Mouse (Mus musculus) intestine, embryonic 15.5 days (tissue): Measurements from ENCODE around the gene Cnih2. TPM values are rescaled to one million over a fixed set of nuclear protein-coding genes. Genes with fewer than 3 reads are reported as not detected.
A peak's percentile ranks its signal among the peaks of the same experiment; 100 is the strongest.

Experiments
- ATAC-seq: fragments of 200-750 bp; cut with Nextera tagmentation; 2 replicates; pipeline ENCODE4 v1.8.0; 2017; ENCODE audit warnings: moderate TSS enrichment, moderate library complexity
- H3K27ac ChIP-seq: fragments of 300-500 bp; sonication (generic); 2 replicates; pipeline ENCODE4 v1.5.1; 2015; ENCODE audit warnings: mild to moderate bottlenecking, inconsistent platforms
- H3K27me3 ChIP-seq: fragments of 300-500 bp; sonication (generic); replicated peaks from 2 replicates; pipeline ENCODE4 v1.6.1; 2015; ENCODE audit warnings: inconsistent platforms
- H3K36me3 ChIP-seq: fragments of 300-500 bp; sonication (generic); 2 replicates; pipeline ENCODE4 v1.6.1; 2015; ENCODE audit warnings: inconsistent platforms
- H3K4me1 ChIP-seq: fragments of 300-500 bp; sonication (generic); replicated peaks from 2 replicates; pipeline ENCODE4 v1.6.1; 2015; ENCODE audit warnings: inconsistent platforms
- H3K4me2 ChIP-seq: fragments of 300-500 bp; sonication (generic); replicated peaks from 2 replicates; pipeline ENCODE4 v1.6.1; 2015; ENCODE audit warnings: mild to moderate bottlenecking, inconsistent platforms
- H3K4me3 ChIP-seq: fragments of 300-500 bp; sonication (generic); replicated peaks from 2 replicates; pipeline ENCODE4 v1.5.1; 2015; ENCODE audit warnings: inconsistent platforms
- H3K9ac ChIP-seq: fragments of 300-500 bp; sonication (generic); 2 replicates; pipeline ENCODE4 v1.6.1; 2015; ENCODE audit warnings: inconsistent platforms
- H3K9me3 ChIP-seq: fragments of 300-500 bp; sonication (generic); 2 replicates; pipeline ENCODE4 v1.6.1; 2016; ENCODE audit warnings: inconsistent platforms
- WGBS: fragments of 180-500 bp; shearing (Covaris S2); methylation state at CpG from one replicate; pipeline ENCODE4 v1.1.7; 2015; 5-methylcytosine and 5-hydroxymethylcytosine counted together
- polyA plus RNA-seq: library from polyadenylated mRNA; unstranded; fragments of >200 nt; fragmentation: Nextera tagmentation; extraction: Ambion mirVana; gene quantifications from 2 replicates; pipeline ENCODE4 v1.2.1, GENCODE M21; 2015

The Cnih2 gene
- polyA plus RNA-seq, 1 experiment from 2014 or later: 12.7 TPM

DNA sequence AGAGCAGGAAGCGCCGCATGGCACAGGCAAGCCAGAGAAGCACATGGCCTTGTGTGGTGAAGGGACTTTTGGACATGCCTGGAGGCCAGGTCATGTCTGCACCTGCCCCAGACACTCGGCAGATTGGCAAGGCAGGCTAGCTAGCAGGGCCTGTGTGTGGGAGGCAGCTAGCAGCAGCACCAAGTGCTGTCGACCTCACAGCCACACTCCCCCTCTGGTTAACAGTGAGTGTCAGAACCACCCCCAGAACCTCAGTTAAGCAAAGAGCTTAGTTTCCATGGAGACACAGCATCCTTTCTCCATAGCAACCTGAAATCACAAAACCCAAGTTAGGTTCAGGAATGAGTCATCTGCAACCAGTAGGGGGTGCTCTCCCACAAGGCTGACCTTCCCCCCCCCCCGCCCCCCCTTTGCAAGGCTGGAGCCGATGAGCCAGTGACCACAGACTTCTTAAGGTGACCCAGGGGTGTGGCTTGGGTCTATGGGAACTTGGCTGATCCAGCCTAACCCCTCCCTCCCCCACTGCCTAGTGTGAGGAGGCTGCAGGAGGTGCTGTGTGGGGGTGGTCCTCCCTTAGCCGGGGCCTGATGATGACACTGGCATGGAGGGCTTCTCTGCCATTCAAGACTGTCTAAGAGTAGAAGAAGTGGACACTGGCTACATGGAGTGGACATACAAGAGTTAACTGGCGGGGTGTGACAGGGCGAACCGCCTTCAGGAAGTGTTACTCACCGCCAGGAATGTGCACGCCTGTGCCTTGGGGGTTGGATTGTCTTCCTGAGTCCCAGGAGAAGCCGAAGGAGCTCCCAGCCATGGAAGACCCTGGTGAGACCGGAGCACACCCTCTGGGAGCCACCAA is 48.0 kb downstream of the Cnih2 start, which contains the start of gene Rin1:
Rin1 (plus strand) TSS at position 435 of the 859 bp plus-strand sequence.
- peak; percentile 79 for ATAC-seq
- H3K9ac ChIP-seq: peak within 1 kb of the TSS; percentile 26; the same call in 1 of the 2 replicates
- H3K27ac ChIP-seq: peak within 1 kb of the TSS; percentile 49

DNA sequence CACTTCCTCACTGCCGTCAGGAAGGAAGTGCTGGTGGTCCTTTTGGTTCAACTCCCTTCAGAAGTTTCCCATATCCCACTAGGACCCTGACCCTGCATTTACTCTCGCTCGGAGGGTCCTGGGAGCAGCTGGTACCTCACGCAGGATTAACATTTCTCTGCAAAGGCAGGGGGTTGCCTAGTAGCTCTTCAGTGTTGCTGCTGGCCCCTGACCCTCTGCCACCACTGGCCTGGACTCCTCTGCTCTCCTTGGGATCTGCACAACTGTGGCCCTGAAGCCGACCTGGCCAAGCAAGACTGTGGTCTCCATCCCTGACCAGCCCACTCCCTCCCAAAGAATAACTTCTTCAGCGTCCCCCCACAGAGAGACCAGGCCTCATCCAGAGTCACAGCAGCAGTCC is 49.0 kb downstream of the Cnih2 start:
- no peak overlapping the region for H3K27ac ChIP-seq
- H3K9ac ChIP-seq: no peak overlapping the region
- no peak for ATAC-seq
- no peak overlapping the region for H3K4me3 ChIP-seq
- no peaks in the 10 kb centered on the region for H3K9me3 ChIP-seq
- H3K36me3 ChIP-seq: peaks cover 20% of the 10 kb centered on the region; the same call in 1 of the 2 replicates
- H3K27me3 ChIP-seq: peaks cover 14% of the 10 kb centered on the region; the same call in 1 of the 2 replicates
- peaks cover 13% of the 10 kb centered on the region for H3K4me1 ChIP-seq
- 80% methylated on average over 6 of the region's 6 CpGs for WGBS
- no peak overlapping the region for H3K4me2 ChIP-seq

More for the DNA sequence above, 48.0 kb downstream of the Cnih2 start, which contains the start of gene Rin1:
- Histone ChIP-seq H3K4me2 (peak within 1 kb of the TSS; percentile 62), H3K27me3 (peaks cover 19% of the 10 kb centered on the region; the same call in 1 of the 2 replicates), H3K4me3 (peak within 1 kb of the TSS; percentile 37), H3K4me1 (peaks cover 13% of the 10 kb centered on the region), H3K9me3 (no peaks in the 10 kb centered on the region), H3K36me3 (peaks cover 20% of the 10 kb centered on the region; the same call in 1 of the 2 replicates)
- 18% methylated on average over 14 of the region's 14 CpGs for WGBS

DNA sequence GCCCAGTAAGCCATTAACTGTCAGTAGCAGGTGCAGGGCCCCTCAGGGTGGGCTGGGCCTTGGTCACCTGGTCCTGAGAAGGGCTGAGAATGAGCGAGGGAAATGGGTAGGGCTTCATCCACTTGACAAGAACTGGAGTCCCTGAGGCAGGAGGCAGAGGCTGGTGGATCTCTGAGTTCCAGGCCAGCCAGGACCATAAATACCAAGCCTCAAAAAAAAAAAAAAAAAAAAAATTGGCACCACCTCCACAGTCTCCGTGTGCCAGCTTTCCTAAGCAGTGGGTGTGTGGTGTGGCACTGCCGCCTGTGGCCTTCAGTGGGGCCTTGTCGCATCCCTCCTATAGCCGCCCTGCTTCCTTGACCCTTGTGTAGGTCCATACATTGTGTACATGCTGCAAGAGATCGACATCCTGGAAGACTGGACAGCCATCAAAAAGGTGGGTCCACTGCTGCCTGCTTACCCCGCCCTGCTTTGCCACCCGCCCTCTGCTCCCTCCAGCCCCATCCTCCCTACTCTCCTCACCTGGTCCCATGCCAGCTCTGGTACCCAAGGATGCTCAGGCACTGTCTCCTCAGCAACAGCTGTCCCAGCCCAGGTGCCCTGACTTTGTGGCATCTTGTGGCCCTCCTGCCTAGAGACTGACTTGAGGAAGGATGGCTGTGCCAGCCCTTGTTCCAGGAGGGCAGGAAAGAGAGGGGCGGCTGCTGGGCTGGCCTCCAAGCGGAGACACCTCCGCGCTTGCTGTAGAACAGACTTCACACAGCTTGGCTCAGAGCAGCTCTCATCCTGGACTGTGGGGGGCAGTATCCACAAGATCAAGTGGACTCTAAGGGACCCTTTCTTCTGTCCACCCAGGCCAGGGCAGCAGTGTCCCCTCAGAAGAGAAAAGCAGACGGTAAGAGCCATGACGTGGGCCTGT is 49.9 kb downstream of the Cnih2 start:
- no peak; the same call in 1 of the 2 replicates for ATAC-seq
- no peak overlapping the region for H3K4me3 ChIP-seq
- no peak overlapping the region for H3K9ac ChIP-seq
- H3K9me3 ChIP-seq: no peaks in the 10 kb centered on the region
- WGBS: 86% methylated on average over 14 of the region's 14 CpGs
- no peak overlapping the region for H3K27ac ChIP-seq
- peaks cover 11% of the 10 kb centered on the region; the same call in 1 of the 2 replicates for H3K27me3 ChIP-seq
- peaks cover 20% of the 10 kb centered on the region; the same call in 1 of the 2 replicates for H3K36me3 ChIP-seq
- no peak overlapping the region for H3K4me2 ChIP-seq
- peaks cover 13% of the 10 kb centered on the region for H3K4me1 ChIP-seq

DNA sequence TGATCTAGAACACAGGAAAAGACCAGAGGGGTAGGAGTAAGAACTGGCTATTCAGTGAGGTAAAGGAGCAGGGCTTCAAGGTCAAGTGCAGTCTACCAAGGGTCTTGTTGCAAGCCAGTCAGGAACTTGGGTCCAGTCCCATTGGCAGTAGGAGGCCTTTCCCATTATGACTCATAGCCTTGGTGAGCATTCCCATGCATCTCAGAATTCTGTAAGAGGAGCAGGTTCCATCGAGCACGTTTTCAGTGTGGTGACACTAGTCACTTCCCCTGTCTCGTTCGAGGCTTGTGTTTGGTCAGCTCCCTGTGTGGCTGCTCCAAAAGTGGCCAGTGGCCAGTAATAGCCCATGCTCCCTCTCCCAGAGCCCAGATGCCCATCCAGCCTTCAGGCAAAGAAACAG is 52.8 kb downstream of the Cnih2 start:
- no peaks in the 10 kb centered on the region for H3K27me3 ChIP-seq
- no peaks in the 10 kb centered on the region for H3K9me3 ChIP-seq
- ATAC-seq: no peak
- WGBS: 79% methylated on average over 4 of the region's 4 CpGs
- peaks cover 20% of the 10 kb centered on the region; the same call in 1 of the 2 replicates for H3K36me3 ChIP-seq
- no peak overlapping the region for H3K4me3 ChIP-seq
- no peak overlapping the region for H3K4me2 ChIP-seq
- H3K4me1 ChIP-seq: peaks cover 8% of the 10 kb centered on the region
- no peak overlapping the region for H3K9ac ChIP-seq
- H3K27ac ChIP-seq: no peak overlapping the region

Other genes starting within 250 kb of the Cnih2 start
- 25.2 and 26.3 TPM in 2 replicates for gene Ctsf, start 243.4 kb downstream of the Cnih2 start, polyA plus RNA-seq
- gene Actn3, start 220.6 kb downstream of the Cnih2 start, polyA plus RNA-seq: 1.2 and 1.7 TPM in 2 replicates
- 9.8 and 10.3 TPM in 2 replicates for gene Zdhhc24, start 219.9 kb downstream of the Cnih2 start, polyA plus RNA-seq
- gene Bbs1, start 191.9 kb downstream of the Cnih2 start, polyA plus RNA-seq: 2.3 TPM in 2 replicates
- gene Dpp3, start 170.2 kb downstream of the Cnih2 start, polyA plus RNA-seq: 126 and 135 TPM in 2 replicates
- 2.0 and 2.4 TPM in 2 replicates for gene Peli3, start 155.4 kb downstream of the Cnih2 start, polyA plus RNA-seq
- gene Mrpl11, start 136.4 kb downstream of the Cnih2 start, polyA plus RNA-seq: 102 and 116 TPM in 2 replicates
- gene Npas4, start 108.2 kb downstream of the Cnih2 start, polyA plus RNA-seq: 0.21 and 0.24 TPM in 2 replicates
- 4.6 and 4.9 TPM in 2 replicates for gene Slc29a2, start 74.7 kb downstream of the Cnih2 start, polyA plus RNA-seq
- 36.1 and 36.2 TPM in 2 replicates for gene B4gat1, start 59.7 kb downstream of the Cnih2 start, polyA plus RNA-seq
- 2.4 and 2.8 TPM in 2 replicates for gene AC124502.3, start 59.6 kb downstream of the Cnih2 start, polyA plus RNA-seq
- 37.5 and 44.7 TPM in 2 replicates for gene Brms1, start 57.2 kb downstream of the Cnih2 start, polyA plus RNA-seq
- gene Rin1, start 48.0 kb downstream of the Cnih2 start, polyA plus RNA-seq: 2.7 and 3.9 TPM in 2 replicates
- 47.7 and 48.0 TPM in 2 replicates for gene Cd248, start 30.4 kb downstream of the Cnih2 start, polyA plus RNA-seq
- 5.6 and 6.5 TPM in 2 replicates for gene Tmem151a, start 13.0 kb downstream of the Cnih2 start, polyA plus RNA-seq
- 109 and 126 TPM in 2 replicates for gene Yif1a, start 10.0 kb downstream of the Cnih2 start, polyA plus RNA-seq
- gene Rab1b, start 8.6 kb upstream of the Cnih2 start, polyA plus RNA-seq: 216 and 223 TPM in 2 replicates
- 12.1 and 16.6 TPM in 2 replicates for gene Klc2, start 20.0 kb upstream of the Cnih2 start, polyA plus RNA-seq
- 15.6 and 15.8 TPM in 2 replicates for gene Pacs1, start 174.6 kb upstream of the Cnih2 start, polyA plus RNA-seq
- gene Sf3b2, start 196.9 kb upstream of the Cnih2 start, polyA plus RNA-seq: 282 and 289 TPM in 2 replicates
- 2.1 and 2.4 TPM in 2 replicates for gene Gal3st3, start 199.8 kb upstream of the Cnih2 start, polyA plus RNA-seq
- not detected in 2 replicates for gene Catsper1, start 237.2 kb upstream of the Cnih2 start, polyA plus RNA-seq